In genomic region chr2:173453569-173454405, GRCm38 (mm10) we compare ENCODE assay signal across 8 mouse cellular contexts.
DNase-seq lines count a peak whose midpoint lies in the region; TF ChIP-seq lines count a peak whose summit lies in the region.
"Had no signal": no experiment of that assay in that cellular context is flagged by ENCODE, and none has a peak within 500 bp of the region (broad histone marks: within the 10 kb centered on the region; RNA-seq: fewer than 3 reads in every experiment).

No protein-coding gene starts in this region.

- H3K4me1 ChIP-seq in ES-E14 (ENCODE audit: control insufficient read depth in 2 of 2, insufficient read depth in 2 of 2, low read length in 2 of 2, poor library complexity in 1 of 2) = no peaks in the 10 kb centered on the region

- H3K36me3 ChIP-seq in ES-E14 (ENCODE audit: control insufficient read depth, insufficient read depth, low read length, poor library complexity, severe bottlenecking) = no peaks in the 10 kb centered on the region
- H3K36me3 ChIP-seq: embryonic facial prominence, embryonic 13.5 days had no signal

- H3K27ac ChIP-seq in ES-E14 (ENCODE audit: insufficient read depth, low read depth, low read length, poor library complexity, severe bottlenecking) = no peak overlapping the region
- H3K27ac ChIP-seq: embryonic facial prominence, embryonic 13.5 days had no signal

- H3K9me3 ChIP-seq in ES-E14 (ENCODE audit: control insufficient read depth, insufficient read depth, low read depth, low read length) = no peaks in the 10 kb centered on the region

- in situ Hi-C loops in ES-E14 (cut with MboI; ENCODE audit: low sequenced_read_pairs in 2 of 2, unreplicated experiment in 2 of 2) = loop anchor here in 1 of 2 experiments (10.0 kb wide), 1 partner anchor 259 kb away; no protein-coding TSS in a partner anchor

- peak; percentile 34 for DNase-seq in layer of hippocampus, adult 11-12 months (ENCODE audit: low spot score)
- DNase-seq in layer of hippocampus, adult 9-10 months (ENCODE audit: low spot score) = no peak
- peak; percentile 55 for DNase-seq in ES-E14 (ENCODE audit: low read depth, low spot score)
- peak; percentile 53 for DNase-seq in embryo, embryonic 11 days
- DNase-seq in kidney, adult 8-10 months = peak; percentile 13 to 27
- DNase-seq in lung, postnatal 10 days = peak; percentile 56
- DNase-seq in testis, postnatal 10 days (ENCODE audit: low spot score) = peak; percentile 62

- no peak overlapping the region for H3K4me3 ChIP-seq in ES-E14 (ENCODE audit: insufficient read depth in 1 of 2, low read depth in 1 of 2, low read length in 2 of 2, poor library complexity in 1 of 2, severe bottlenecking in 1 of 2)
- H3K4me3 ChIP-seq: embryonic facial prominence, embryonic 13.5 days had no signal

- no peak overlapping the region for H3K9ac ChIP-seq in ES-E14 (ENCODE audit: insufficient read depth, low read depth, low read length, poor library complexity, severe bottlenecking)
- H3K9ac ChIP-seq: embryonic facial prominence, embryonic 13.5 days had no signal

TF ChIP-seq in ES-E14, 5 proteins besides CTCF, POLR2A, EP300 and RAD21:
- peak; percentile 87; the same call in 1 of the 2 replicates for TF ChIP-seq ZC3H11A (IDR thresholded peaks at IDR 0.05; ENCODE audit: borderline replicate concordance, low read depth, low read length)
- TF ChIP-seq ZNF384 (IDR thresholded peaks at IDR 0.05; ENCODE audit: low read depth, low read length) = no peak
TF ChIP-seq in ES-E14: peak in this region for 1.
